Mouse (Mus musculus) E14TG2a.4 (cell line): ENCODE results near the gene Arpc4.

Experiments
- CTCF ChIP-seq: conservative IDR thresholded peaks from 2 replicates; pipeline ENCODE4 v1.5.1; 2014; ENCODE audit warnings: low read length
- POU5F1 ChIP-seq: IDR thresholded peaks from 2 replicates; pipeline ENCODE4 v1.6.1; 2014; ENCODE audit warnings: low read length, borderline replicate concordance

DNA sequence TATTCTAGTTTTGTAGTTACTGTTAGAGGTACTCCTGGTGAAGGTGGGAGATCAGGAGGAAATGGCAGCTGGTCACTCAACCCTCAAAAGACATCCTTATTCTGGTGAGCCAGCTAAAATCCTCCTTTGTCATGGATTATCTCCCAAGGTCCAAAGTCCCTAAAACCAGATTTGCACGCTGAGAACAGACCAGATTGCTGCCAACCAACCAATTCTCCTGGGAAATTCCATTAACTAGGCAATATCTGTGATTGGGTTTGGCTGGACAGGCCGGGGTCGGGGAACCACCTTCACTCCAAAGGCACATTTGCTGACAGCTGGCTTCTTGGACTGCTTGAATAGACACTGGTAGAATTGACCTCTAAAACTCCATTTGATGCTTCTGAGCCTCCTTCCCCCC lies 12.8 kb downstream of the Arpc4 start:
- TF ChIP-seq CTCF (no peak), POU5F1 (no peak)
